Mouse (Mus musculus) myocyte (in vitro differentiated cells): ENCODE results near the gene Stoml2.

Source experiments
- CEBPB ChIP-seq: IDR thresholded peaks from 2 replicates; pipeline ENCODE4 v1.6.1; 2011; ENCODE audit warnings: mild to moderate bottlenecking, moderate library complexity; ENCODE audit not compliant: poor library complexity, insufficient read depth, severe bottlenecking
- E2F4 ChIP-seq: IDR thresholded peaks from one replicate; pipeline ENCODE4 v1.6.1; 2011; ENCODE audit warnings: mild to moderate bottlenecking, control low read depth, moderate library complexity; ENCODE audit not compliant: insufficient read depth
- MAX ChIP-seq: IDR thresholded peaks from one replicate; pipeline ENCODE4 v1.6.1; 2011; ENCODE audit warnings: low read depth, mild to moderate bottlenecking, control low read depth
- MYOD1 ChIP-seq, 3 experiments: IDR thresholded peaks; one replicate each; pipeline ENCODE4 v1.6.1; 2011; ENCODE audit warnings: control low read depth in 2 of 3, low read depth in 2 of 3, mild to moderate bottlenecking in 2 of 3, moderate library complexity in 1 of 3; ENCODE audit not compliant: insufficient read length in 2 of 3, control insufficient read depth in 1 of 3
- POLR2A ChIP-seq: IDR thresholded peaks from one replicate; pipeline ENCODE4 v1.6.1; 2011; ENCODE audit warnings: low read depth, mild to moderate bottlenecking, control low read depth, moderate library complexity; ENCODE audit not compliant: insufficient read length
- POLR2AphosphoS2 ChIP-seq: IDR thresholded peaks from one replicate; pipeline ENCODE4 v1.6.1; 2011; ENCODE audit warnings: low read depth, control low read depth; ENCODE audit not compliant: insufficient read length
- TCF12 ChIP-seq: IDR thresholded peaks from one replicate; pipeline ENCODE4 v1.6.1; 2011; ENCODE audit warnings: mild to moderate bottlenecking, control low read depth; ENCODE audit not compliant: poor library complexity, insufficient read depth, severe bottlenecking
- TCF3 ChIP-seq: IDR thresholded peaks from one replicate; pipeline ENCODE4 v1.6.1; 2011; ENCODE audit warnings: low read depth, control low read depth; ENCODE audit not compliant: insufficient read length
- USF1 ChIP-seq: IDR thresholded peaks from one replicate; pipeline ENCODE4 v1.6.1; 2011; ENCODE audit warnings: low read depth, mild to moderate bottlenecking, control low read depth, moderate library complexity

GRCm38 (mm10) chr4:43059697-43060096 lies 28.2 kb upstream of the Stoml2 start:
- TF ChIP-seq POLR2A (no peak), USF1 (no peak), POLR2AphosphoS2 (no peak), MYOD1 (IDR thresholded peaks at IDR 0.05; ENCODE audit: control insufficient read depth in 1 of 3, insufficient read length in 2 of 3, low read depth in 2 of 3) (no peak), TCF12 (no peak), MAX (no peak), TCF3 (no peak), E2F4 (no peak), CEBPB (no peak)
